Mouse (Mus musculus) kidney, adult 2 months (tissue): Measurements from ENCODE around the gene Prr29.

ENCODE experiments used
- CTCF ChIP-seq: fragments of 200-500 bp; conservative IDR thresholded peaks from 2 replicates; pipeline ENCODE4 v1.5.1; 2011; ENCODE audit warnings: low read depth, mild to moderate bottlenecking, control low read depth, low read length, moderate library complexity, mixed read lengths; ENCODE audit not compliant: insufficient read depth, insufficient read length
- POLR2A ChIP-seq: fragments of 200-500 bp; IDR thresholded peaks from one replicate; pipeline ENCODE4 v1.6.1; 2011; ENCODE audit warnings: low read depth, low read length, control low read depth

GRCm38 (mm10) chr11:106418622-106419196 lies 53.4 kb downstream of the Prr29 start:
- TF ChIP-seq CTCF (peak; percentile 97), POLR2A (no peak)
